Mouse (Mus musculus): ENCODE measurements around the gene Rgs7. TPM values are rescaled to one million over a fixed set of nuclear protein-coding genes. Genes with fewer than 3 reads are reported as not detected.

Gene Rgs7
- polyA plus RNA-seq, 1 experiment: 0.54 TPM

GRCm38 (mm10) chr1:175514543-175514942 lies 22.2 kb upstream of the Rgs7 start:
- no peak for TF ChIP-seq POLR2A (IDR thresholded peaks at IDR 0.05; ENCODE audit: control insufficient read depth, extremely low read depth, insufficient read depth, low read length, poor library complexity)
- no peak for TF ChIP-seq CTCF (IDR thresholded peaks at IDR 0.05; ENCODE audit: borderline replicate concordance, control insufficient read depth, extremely low read depth, insufficient read depth, low read length, poor library complexity)
- H3K4me3 ChIP-seq (ENCODE audit: control insufficient read depth, insufficient read depth, low read length): no peak overlapping the region
- H3K27ac ChIP-seq (ENCODE audit: control insufficient read depth, insufficient read depth, low read length): no peak overlapping the region
- H3K4me1 ChIP-seq (replicated peaks; ENCODE audit: control insufficient read depth, insufficient read depth, low read length): no peaks in the 10 kb centered on the region
- 67% methylated on average over 2 of the region's 2 CpGs for WGBS
- DNase-seq: no peak
- no peaks in the 10 kb centered on the region for H3K27me3 ChIP-seq (ENCODE audit: control insufficient read depth, insufficient read depth, low read length)
- no peaks in the 10 kb centered on the region for H3K36me3 ChIP-seq (ENCODE audit: control insufficient read depth, insufficient read depth, low read length)

- no peak for DNase-seq
- WGBS: 91% methylated on average over 3 of the region's 3 CpGs
These were observed 19.9 kb upstream of the Rgs7 start for GRCm38 (mm10) chr1:175512173-175512572.

GRCm38 (mm10) chr1:175509989-175510388 lies 17.7 kb upstream of the Rgs7 start:
- H3K36me3 ChIP-seq (ENCODE audit: control insufficient read depth, insufficient read depth, low read length): no peaks in the 10 kb centered on the region
- no peak for DNase-seq
- H3K27me3 ChIP-seq (ENCODE audit: control insufficient read depth, insufficient read depth, low read length): no peaks in the 10 kb centered on the region
- no peak overlapping the region for H3K27ac ChIP-seq (ENCODE audit: control insufficient read depth, insufficient read depth, low read length)
- H3K4me1 ChIP-seq (replicated peaks; ENCODE audit: control insufficient read depth, insufficient read depth, low read length): no peaks in the 10 kb centered on the region
- no peak overlapping the region for H3K4me3 ChIP-seq (ENCODE audit: control insufficient read depth, insufficient read depth, low read length)
- TF ChIP-seq CTCF (IDR thresholded peaks at IDR 0.05; ENCODE audit: borderline replicate concordance, control insufficient read depth, extremely low read depth, insufficient read depth, low read length, poor library complexity) (no peak), POLR2A (IDR thresholded peaks at IDR 0.05; ENCODE audit: control insufficient read depth, extremely low read depth, insufficient read depth, low read length, poor library complexity) (no peak)
- 86% methylated on average over 3 of the region's 3 CpGs for WGBS

More at GRCm38 (mm10) chr1:175512173-175512572, 19.9 kb upstream of the Rgs7 start:
- H3K4me3 ChIP-seq (ENCODE audit: control insufficient read depth, insufficient read depth, low read length): no peak overlapping the region
- no peak overlapping the region for H3K27ac ChIP-seq (ENCODE audit: control insufficient read depth, insufficient read depth, low read length)
- H3K4me1 ChIP-seq (replicated peaks; ENCODE audit: control insufficient read depth, insufficient read depth, low read length): no peaks in the 10 kb centered on the region
- no peak for TF ChIP-seq CTCF (IDR thresholded peaks at IDR 0.05; ENCODE audit: borderline replicate concordance, control insufficient read depth, extremely low read depth, insufficient read depth, low read length, poor library complexity)
- TF ChIP-seq POLR2A (IDR thresholded peaks at IDR 0.05; ENCODE audit: control insufficient read depth, extremely low read depth, insufficient read depth, low read length, poor library complexity): no peak
- no peaks in the 10 kb centered on the region for H3K36me3 ChIP-seq (ENCODE audit: control insufficient read depth, insufficient read depth, low read length)
- no peaks in the 10 kb centered on the region for H3K27me3 ChIP-seq (ENCODE audit: control insufficient read depth, insufficient read depth, low read length)

GRCm38 (mm10) chr1:175492683-175493043 lies 363 bp upstream of the Rgs7 start:
- no peak overlapping the region for H3K27ac ChIP-seq (ENCODE audit: control insufficient read depth, insufficient read depth, low read length)
- no peaks in the 10 kb centered on the region; the same call in 1 of the 2 replicates for H3K27me3 ChIP-seq (ENCODE audit: control insufficient read depth, insufficient read depth, low read length)
- H3K36me3 ChIP-seq (ENCODE audit: control insufficient read depth, insufficient read depth, low read length): no peaks in the 10 kb centered on the region
- peak overlapping the region; percentile 17 for H3K4me3 ChIP-seq (ENCODE audit: control insufficient read depth, insufficient read depth, low read length)
- 6% methylated on average over 11 of the region's 11 CpGs for whole genome bisulfite sequencing
- no peak for TF ChIP-seq CTCF (IDR thresholded peaks at IDR 0.05; ENCODE audit: borderline replicate concordance, control insufficient read depth, extremely low read depth, insufficient read depth, low read length, poor library complexity)
- 0 out of 2 replicates have a peak, but pooled peaks cover 3% of the 10 kb centered on the region for H3K4me1 ChIP-seq (replicated peaks; ENCODE audit: control insufficient read depth, insufficient read depth, low read length)
- no peak for DNase-seq

GRCm38 (mm10) chr1:175491511-175491860 lies 814 bp downstream of the Rgs7 start:
- H3K4me1 ChIP-seq (replicated peaks; ENCODE audit: control insufficient read depth, insufficient read depth, low read length): 0 out of 2 replicates have a peak, but pooled peaks cover 3% of the 10 kb centered on the region
- TF ChIP-seq POLR2A (IDR thresholded peaks at IDR 0.05; ENCODE audit: control insufficient read depth, extremely low read depth, insufficient read depth, low read length, poor library complexity) (no peak), CTCF (IDR thresholded peaks at IDR 0.05; ENCODE audit: borderline replicate concordance, control insufficient read depth, extremely low read depth, insufficient read depth, low read length, poor library complexity) (no peak)
- no peaks in the 10 kb centered on the region; the same call in 1 of the 2 replicates for H3K27me3 ChIP-seq (ENCODE audit: control insufficient read depth, insufficient read depth, low read length)
- H3K36me3 ChIP-seq (ENCODE audit: control insufficient read depth, insufficient read depth, low read length): no peaks in the 10 kb centered on the region
- H3K27ac ChIP-seq (ENCODE audit: control insufficient read depth, insufficient read depth, low read length): no peak overlapping the region
- no peak overlapping the region for H3K4me3 ChIP-seq (ENCODE audit: control insufficient read depth, insufficient read depth, low read length)
- DNase-seq: no peak
- WGBS: 36% methylated on average over 6 of the region's 6 CpGs

- no peak for TF ChIP-seq CTCF (IDR thresholded peaks at IDR 0.05; ENCODE audit: borderline replicate concordance, control insufficient read depth, extremely low read depth, insufficient read depth, low read length, poor library complexity)
- TF ChIP-seq POLR2A (IDR thresholded peaks at IDR 0.05; ENCODE audit: control insufficient read depth, extremely low read depth, insufficient read depth, low read length, poor library complexity): no peak
- WGBS: 91% methylated on average over 4 of the region's 4 CpGs
- DNase-seq: no peak
- no peak overlapping the region for H3K27ac ChIP-seq (ENCODE audit: control insufficient read depth, insufficient read depth, low read length)
- no peaks in the 10 kb centered on the region for H3K4me1 ChIP-seq (replicated peaks; ENCODE audit: control insufficient read depth, insufficient read depth, low read length)
- H3K36me3 ChIP-seq (ENCODE audit: control insufficient read depth, insufficient read depth, low read length): no peaks in the 10 kb centered on the region
- no peaks in the 10 kb centered on the region for H3K27me3 ChIP-seq (ENCODE audit: control insufficient read depth, insufficient read depth, low read length)
- H3K4me3 ChIP-seq (ENCODE audit: control insufficient read depth, insufficient read depth, low read length): no peak overlapping the region
These were observed 7.2 kb downstream of the Rgs7 start for GRCm38 (mm10) chr1:175485109-175485508.

- Histone ChIP-seq H3K27ac (ENCODE audit: control insufficient read depth, insufficient read depth, low read length) (no peak overlapping the region), H3K4me3 (ENCODE audit: control insufficient read depth, insufficient read depth, low read length) (no peak overlapping the region), H3K27me3 (ENCODE audit: control insufficient read depth, insufficient read depth, low read length) (no peaks in the 10 kb centered on the region), H3K4me1 (replicated peaks; ENCODE audit: control insufficient read depth, insufficient read depth, low read length) (no peaks in the 10 kb centered on the region), H3K36me3 (ENCODE audit: control insufficient read depth, insufficient read depth, low read length) (no peaks in the 10 kb centered on the region)
- TF ChIP-seq CTCF (IDR thresholded peaks at IDR 0.05; ENCODE audit: borderline replicate concordance, control insufficient read depth, extremely low read depth, insufficient read depth, low read length, poor library complexity) (no peak), POLR2A (IDR thresholded peaks at IDR 0.05; ENCODE audit: control insufficient read depth, extremely low read depth, insufficient read depth, low read length, poor library complexity) (no peak)
- 43% methylated on average over 5 of the region's 5 CpGs for WGBS
- DNase-seq: no peak
These were observed 19.2 kb downstream of the Rgs7 start for GRCm38 (mm10) chr1:175473060-175473459.
